In the genomic region with DNA sequence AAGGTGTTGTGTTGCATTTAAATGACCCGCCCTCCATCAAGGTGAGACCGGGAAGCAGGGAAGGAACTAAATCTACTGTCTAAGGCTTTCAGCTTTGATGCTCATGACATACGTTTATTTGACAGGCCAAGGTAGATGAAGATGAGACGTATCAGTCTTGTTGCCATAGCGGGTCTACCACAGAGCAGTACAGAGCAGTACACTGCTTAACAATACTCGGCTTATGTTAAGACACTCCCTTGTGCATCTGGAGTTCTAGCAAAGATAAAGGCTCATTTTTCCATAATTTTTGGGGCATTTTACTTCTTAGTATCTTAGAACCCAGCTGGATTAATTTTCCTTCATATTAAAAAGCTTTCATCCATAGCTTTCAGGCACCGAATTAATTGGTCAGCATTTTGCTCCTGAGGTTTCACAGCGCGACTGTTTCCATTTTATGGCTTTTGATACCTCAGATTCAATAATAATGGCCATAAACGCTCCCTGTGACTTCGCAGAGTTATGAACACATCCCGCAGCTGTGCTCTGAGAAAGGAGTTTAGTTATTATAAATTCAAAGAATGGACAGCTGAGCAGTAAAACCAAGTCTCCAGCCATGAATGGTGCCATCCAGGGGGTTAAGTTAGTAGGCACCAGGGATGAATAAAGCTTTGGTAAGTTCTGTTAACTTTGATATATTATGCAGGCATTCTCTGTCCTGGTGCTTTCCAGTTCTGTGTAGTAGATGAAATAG, we compare ENCODE assay signal across 20 mouse cellular contexts.
A peak's percentile ranks its signal among the peaks of the same experiment; 100 is the strongest.
DNase-seq lines count a peak whose midpoint lies in the region; ATAC-seq lines count a peak whose summit lies in the region.
"Had no signal": no experiment of that assay in that cellular context is flagged by ENCODE, and none has a peak within 500 bp of the region (broad histone marks: within the 10 kb centered on the region; RNA-seq: fewer than 3 reads in every experiment).

No protein-coding gene starts in this region.

- WGBS in neural tube, embryonic 11.5 days, result 72% methylated on average over 12 of the region's 12 CpGs
- WGBS in neural tube, embryonic 13.5 days, result 45% methylated on average over 12 of the region's 12 CpGs
- WGBS in neural tube, embryonic 15.5 days, result 29% methylated on average over 12 of the region's 12 CpGs

- H3K9ac ChIP-seq in neural tube, embryonic 11.5 days (ENCODE audit: low read length), result no peak overlapping the region
- no peak overlapping the region for H3K9ac ChIP-seq in neural tube, embryonic 13.5 days
- no peak overlapping the region for H3K9ac ChIP-seq in neural tube, embryonic 15.5 days (replicated peaks)
- H3K9ac ChIP-seq: embryonic facial prominence, embryonic 13.5 days; embryonic facial prominence, embryonic 15.5 days; forebrain, embryonic 13.5 days; forebrain, embryonic 15.5 days had no signal

- DNase-seq in neural tube, embryonic 11.5 days (ENCODE audit: low spot score), result no peak
- DNase-seq in neural tube, embryonic 10.5 days (ENCODE audit: extremely low spot score, low spot score), result no peak
- DNase-seq in layer of hippocampus, adult 9-11 months, result no peak
- no peak for DNase-seq in gastrocnemius, postnatal 14 days
- DNase-seq: adrenal gland, adult 2 months; adrenal gland, postnatal 10 days; adrenal gland, postnatal 25 days; cerebellum, adult 11 months; cerebellum, adult 18-20 months; cerebellum, adult 8-10 months; cerebellum, adult 9-11 months; cerebellum, postnatal 14 days; cerebellum, postnatal 36 days; embryo, embryonic 11 days had no signal

- no peak overlapping the region for H3K4me2 ChIP-seq in neural tube, embryonic 11.5 days (ENCODE audit: low read depth)
- H3K4me2 ChIP-seq in neural tube, embryonic 13.5 days, result no peak overlapping the region
- 0 out of 2 replicates have a peak overlapping the region, but pooled peaks have one; percentile 5 for H3K4me2 ChIP-seq in neural tube, embryonic 15.5 days
- H3K4me2 ChIP-seq: embryonic facial prominence, embryonic 13.5 days; embryonic facial prominence, embryonic 15.5 days; forebrain, embryonic 13.5 days; forebrain, embryonic 15.5 days had no signal

- no peak overlapping the region for H3K4me3 ChIP-seq in neural tube, embryonic 11.5 days (ENCODE audit: low read depth, low read length)
- no peak overlapping the region for H3K4me3 ChIP-seq in neural tube, embryonic 13.5 days
- no peak overlapping the region for H3K4me3 ChIP-seq in neural tube, embryonic 15.5 days (replicated peaks)
- H3K4me3 ChIP-seq: embryonic facial prominence, embryonic 13.5 days; embryonic facial prominence, embryonic 15.5 days; forebrain, embryonic 13.5 days; forebrain, embryonic 15.5 days had no signal

- no peaks in the 10 kb centered on the region; the same call in 1 of the 2 replicates for H3K4me1 ChIP-seq in neural tube, embryonic 11.5 days (ENCODE audit: control insufficient read depth, insufficient read depth, low read length)
- peaks cover 21% of the 10 kb centered on the region for H3K4me1 ChIP-seq in neural tube, embryonic 13.5 days (replicated peaks)
- H3K4me1 ChIP-seq in neural tube, embryonic 15.5 days, result peaks cover 21% of the 10 kb centered on the region
- H3K4me1 ChIP-seq: embryonic facial prominence, embryonic 13.5 days; embryonic facial prominence, embryonic 15.5 days had no signal

- intact Hi-C loops in gastrocnemius, postnatal 14 days (cut with DNase I; ENCODE audit: low total_unique reads), result no loop called here

- H3K27me3 ChIP-seq in neural tube, embryonic 11.5 days (ENCODE audit: control insufficient read depth, insufficient read depth, low read length), result no peaks in the 10 kb centered on the region
- H3K27me3 ChIP-seq in neural tube, embryonic 13.5 days, result no peaks in the 10 kb centered on the region
- H3K27me3 ChIP-seq in neural tube, embryonic 15.5 days (replicated peaks), result no peaks in the 10 kb centered on the region
- H3K27me3 ChIP-seq: embryonic facial prominence, embryonic 13.5 days; embryonic facial prominence, embryonic 15.5 days; forebrain, embryonic 13.5 days; forebrain, embryonic 15.5 days had no signal

- H3K36me3 ChIP-seq in neural tube, embryonic 11.5 days (ENCODE audit: control insufficient read depth, insufficient read depth, low read length), result no peaks in the 10 kb centered on the region
- no peaks in the 10 kb centered on the region for H3K36me3 ChIP-seq in neural tube, embryonic 13.5 days
- no peaks in the 10 kb centered on the region for H3K36me3 ChIP-seq in neural tube, embryonic 15.5 days
- H3K36me3 ChIP-seq: embryonic facial prominence, embryonic 13.5 days; embryonic facial prominence, embryonic 15.5 days; forebrain, embryonic 15.5 days had no signal

- H3K9me3 ChIP-seq in neural tube, embryonic 11.5 days (ENCODE audit: control insufficient read depth, low read length), result no peaks in the 10 kb centered on the region
- no peaks in the 10 kb centered on the region for H3K9me3 ChIP-seq in neural tube, embryonic 13.5 days
- no peaks in the 10 kb centered on the region for H3K9me3 ChIP-seq in neural tube, embryonic 15.5 days (replicated peaks)
- H3K9me3 ChIP-seq: embryonic facial prominence, embryonic 13.5 days; embryonic facial prominence, embryonic 15.5 days; forebrain, embryonic 13.5 days; forebrain, embryonic 15.5 days had no signal

- H3K27ac ChIP-seq in neural tube, embryonic 11.5 days (ENCODE audit: low read depth, low read length), result no peak overlapping the region
- H3K27ac ChIP-seq in neural tube, embryonic 13.5 days (replicated peaks), result peak overlapping the region; percentile 34; the same call in 1 of the 2 replicates
- H3K27ac ChIP-seq in neural tube, embryonic 15.5 days (replicated peaks), result 0 out of 2 replicates have a peak overlapping the region, but pooled peaks have one; percentile 9
- H3K27ac ChIP-seq: embryonic facial prominence, embryonic 13.5 days; embryonic facial prominence, embryonic 15.5 days; forebrain, embryonic 13.5 days; forebrain, embryonic 15.5 days had no signal

- ATAC-seq in neural tube, embryonic 11.5 days (ENCODE audit: insufficient read depth, low FRiP score, low TSS enrichment), result peak; percentile 48; the same call in 1 of the 2 replicates
- peak; percentile 62 for ATAC-seq in neural tube, embryonic 13.5 days (ENCODE audit: low read depth)
- peak; percentile 64 for ATAC-seq in neural tube, embryonic 15.5 days (ENCODE audit: low FRiP score)
- ATAC-seq: forebrain, embryonic 13.5 days; forebrain, embryonic 15.5 days had no signal
